Mouse (Mus musculus) embryonic facial prominence, embryonic 15.5 days (tissue): ENCODE data around the gene Bud31. TPM values are rescaled to one million over a fixed set of nuclear protein-coding genes. Genes with fewer than 3 reads are reported as not detected.

Experiments
- polyA plus RNA-seq: library from polyadenylated mRNA; unstranded; fragments of >200 nt; fragmentation: Nextera tagmentation; extraction: Ambion mirVana; gene quantifications from 2 replicates; pipeline ENCODE4 v1.2.1, GENCODE M21; 2015

Bud31 gene
- polyA plus RNA-seq, 1 experiment from 2014 or later = 178 TPM

Other genes starting within 250 kb of the Bud31 start
- gene Smurf1, start 174.5 kb upstream of the Bud31 start, polyA plus RNA-seq = 18.5 and 19.3 TPM in 2 replicates
- not detected in 2 replicates for gene Gm4871, start 107.6 kb upstream of the Bud31 start, polyA plus RNA-seq
- 0.14 and 0.15 TPM in 2 replicates for gene 1700018F24Rik, start 97.4 kb upstream of the Bud31 start, polyA plus RNA-seq
- gene Arpc1a, start 56.5 kb upstream of the Bud31 start, polyA plus RNA-seq = 143 and 147 TPM in 2 replicates
- gene Kpna7, start 56.3 kb upstream of the Bud31 start, polyA plus RNA-seq = not detected in 2 replicates
- 310 and 324 TPM in 2 replicates for gene Arpc1b, start 26.1 kb upstream of the Bud31 start, polyA plus RNA-seq
- 93.7 and 108 TPM in 2 replicates for gene Pdap1, start 124 bp upstream of the Bud31 start, polyA plus RNA-seq
- gene Ptcd1, start 26.7 kb downstream of the Bud31 start, polyA plus RNA-seq = 16.9 and 18.0 TPM in 2 replicates
- gene Cpsf4, start 26.9 kb downstream of the Bud31 start, polyA plus RNA-seq = 46.3 and 47.6 TPM in 2 replicates
- 616 and 640 TPM in 2 replicates for gene Atp5j2, start 51.7 kb downstream of the Bud31 start, polyA plus RNA-seq
- 11.8 and 12.5 TPM in 2 replicates for gene Zkscan14, start 61.5 kb downstream of the Bud31 start, polyA plus RNA-seq
- 13.6 and 13.7 TPM in 2 replicates for gene Zkscan5, start 64.2 kb downstream of the Bud31 start, polyA plus RNA-seq
- 33.4 and 37.1 TPM in 2 replicates for gene Zfp655, start 91.4 kb downstream of the Bud31 start, polyA plus RNA-seq
- gene Zscan25, start 140.1 kb downstream of the Bud31 start, polyA plus RNA-seq = 0.61 and 0.83 TPM in 2 replicates
- gene Cyp3a57, start 204.9 kb downstream of the Bud31 start, polyA plus RNA-seq = not detected in 2 replicates